Mouse (Mus musculus) ovary, postnatal 14 days (tissue): Measurements from ENCODE around the gene Specc1.

Experiments
- DNase-seq: peaks from one replicate; pipeline ENCODE4 v3.0.0; 2022; ENCODE audit warnings: low spot score

The Specc1 gene

GRCm38 (mm10) chr11:61968875-61969274, 12.3 kb downstream of the Specc1 start:
- no peak for DNase-seq

DNA sequence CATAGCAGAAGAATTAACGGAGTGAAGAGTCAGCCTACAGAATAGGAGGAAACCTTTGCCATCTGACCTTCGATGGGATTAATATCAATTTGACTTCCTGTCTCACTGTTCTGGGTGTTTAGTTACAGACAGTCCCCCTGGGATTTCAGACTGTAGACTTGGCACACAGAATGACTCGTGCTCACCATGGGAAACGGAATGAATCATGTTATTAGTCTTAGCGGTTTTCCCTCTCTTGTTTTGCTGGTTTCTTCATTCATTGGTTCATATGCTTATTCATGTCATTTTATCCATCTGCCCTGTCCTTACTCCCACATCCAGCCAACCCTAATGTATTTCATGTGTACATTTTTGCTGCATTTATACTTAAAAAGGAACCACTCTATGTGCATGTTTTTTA, 14.3 kb downstream of the Specc1 start:
- DNase-seq: no peak

DNA sequence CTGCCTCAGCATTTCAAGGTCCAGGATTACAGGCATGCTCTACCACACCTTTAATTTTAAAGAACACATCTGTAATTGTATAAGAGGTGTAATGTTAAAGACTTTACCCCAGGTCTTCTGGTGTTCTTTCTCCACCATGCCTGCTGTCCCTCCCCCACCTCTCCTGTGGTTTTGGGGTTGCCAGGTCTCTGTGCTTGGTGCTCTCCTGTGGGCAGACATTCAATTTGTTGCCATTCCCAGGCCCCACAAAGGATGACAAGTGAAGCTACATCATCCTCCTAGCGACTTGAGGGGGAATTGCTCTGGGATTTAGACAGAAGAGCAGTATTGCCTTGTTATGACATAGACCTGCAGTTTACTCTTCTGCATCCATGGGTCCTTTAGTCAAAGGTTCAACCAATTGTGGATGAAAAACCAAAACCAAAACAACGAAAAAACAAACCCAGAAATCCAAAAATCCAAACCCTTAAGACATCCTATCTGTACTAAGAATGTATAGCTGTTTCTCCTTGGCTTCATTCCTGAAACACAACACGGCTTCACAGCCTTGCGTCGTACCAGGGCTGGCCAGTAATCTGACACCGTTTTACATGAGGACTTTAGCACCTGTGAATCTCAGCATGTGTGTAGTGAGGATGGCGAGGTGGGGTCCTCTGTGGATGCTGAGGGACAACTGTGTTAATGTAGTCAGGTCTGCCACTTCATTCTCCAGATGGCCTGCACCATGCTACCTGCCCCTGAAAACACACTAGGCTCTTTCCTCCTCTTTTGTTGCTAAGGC, 15.1 kb downstream of the Specc1 start:
- no peak for DNase-seq

DNA sequence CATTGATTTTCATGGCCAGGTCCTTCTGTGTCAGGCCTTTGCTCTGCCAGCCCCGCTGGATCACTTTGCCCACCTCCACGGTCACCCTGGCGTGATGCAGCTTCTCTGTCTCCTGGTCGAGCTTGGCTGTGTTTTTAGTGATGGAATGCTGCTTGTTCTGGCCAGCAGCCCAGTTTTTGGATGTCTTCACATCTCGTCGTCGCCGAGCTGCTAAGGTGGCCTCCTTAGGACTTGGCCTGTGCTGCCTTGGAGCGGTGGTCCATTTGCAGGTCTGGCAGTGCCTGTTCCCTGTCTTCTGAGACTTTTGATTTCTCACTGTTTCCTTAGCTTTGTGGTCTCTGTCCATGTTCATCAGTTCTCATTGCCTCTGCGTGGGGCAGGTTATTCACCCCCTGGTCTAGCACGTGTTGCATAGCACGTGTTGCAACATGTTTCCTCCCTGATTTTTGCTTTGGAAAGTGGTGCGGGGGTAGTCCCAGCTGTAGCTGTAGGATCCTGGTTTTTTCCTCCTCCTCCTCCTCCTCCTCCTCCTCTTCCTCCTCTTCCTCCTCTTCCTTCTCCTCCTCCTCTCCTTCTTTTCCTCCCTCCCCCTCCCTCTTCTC, 17.6 kb downstream of the Specc1 start:
- DNase-seq: no peak

DNA sequence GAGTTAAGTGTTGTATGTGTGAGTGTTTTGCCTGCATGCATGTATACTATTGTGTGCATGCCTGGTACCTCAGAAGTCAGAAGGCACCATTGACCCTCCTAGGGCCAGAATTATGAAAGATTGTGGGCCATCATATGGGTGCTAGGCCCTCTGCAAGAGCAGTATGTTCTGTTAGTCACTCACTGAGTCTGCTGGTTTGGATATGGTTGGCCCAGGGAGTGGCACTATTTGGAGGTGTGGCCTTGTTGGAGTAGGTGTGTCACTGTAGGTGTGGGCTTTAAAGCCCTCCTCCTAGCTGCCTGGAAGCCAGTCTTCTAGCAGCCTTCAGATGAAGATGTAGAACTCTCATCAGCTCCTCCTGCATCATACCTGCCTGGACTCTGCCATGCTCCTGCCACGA, 19.2 kb downstream of the Specc1 start:
- DNase-seq: no peak

DNA sequence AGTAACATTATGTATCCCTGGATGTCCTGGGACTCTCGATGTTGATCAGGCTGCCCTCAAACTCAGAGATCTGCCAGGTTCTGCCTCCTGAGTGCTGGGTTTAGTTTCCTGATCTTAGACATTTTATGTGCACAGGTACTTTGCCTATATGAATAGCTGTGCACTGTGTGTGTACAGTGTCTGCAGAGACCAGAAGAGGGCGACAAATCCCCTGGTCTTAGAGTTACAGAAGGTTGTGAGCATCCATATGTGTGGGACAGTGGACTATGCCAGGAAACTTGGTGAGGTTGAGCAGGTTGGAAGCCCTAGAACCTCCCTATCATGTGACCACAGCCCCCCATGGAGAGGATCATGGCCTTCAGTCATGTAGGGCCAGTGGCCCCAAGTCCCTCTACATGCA, 24.7 kb downstream of the Specc1 start:
- no peak for DNase-seq

GRCm38 (mm10) chr11:61982828-61983227, 26.3 kb downstream of the Specc1 start:
- DNase-seq: no peak

DNA sequence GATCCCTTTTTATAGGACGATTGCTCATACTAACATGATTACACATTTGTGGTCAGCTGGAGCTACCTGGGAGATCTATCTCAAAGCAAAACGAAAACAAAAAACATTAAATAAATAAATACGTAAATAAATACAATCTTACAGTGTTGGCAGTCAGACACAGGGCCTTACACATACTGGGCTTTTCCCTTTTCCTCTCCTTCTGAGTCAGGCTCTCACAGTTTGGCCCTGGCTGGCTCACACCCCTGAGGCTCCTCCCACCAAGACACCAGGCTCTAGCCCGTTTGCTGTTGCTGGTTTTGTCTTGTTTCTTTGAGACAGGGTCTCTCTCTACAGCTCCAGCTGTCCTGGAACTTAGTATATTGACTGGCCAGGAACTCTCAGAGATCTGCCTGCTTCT, 30.4 kb downstream of the Specc1 start:
- no peak for DNase-seq

- DNase-seq: no peak
Observed at GRCm38 (mm10) chr11:61989647-61990046, 33.1 kb downstream of the Specc1 start.

DNA sequence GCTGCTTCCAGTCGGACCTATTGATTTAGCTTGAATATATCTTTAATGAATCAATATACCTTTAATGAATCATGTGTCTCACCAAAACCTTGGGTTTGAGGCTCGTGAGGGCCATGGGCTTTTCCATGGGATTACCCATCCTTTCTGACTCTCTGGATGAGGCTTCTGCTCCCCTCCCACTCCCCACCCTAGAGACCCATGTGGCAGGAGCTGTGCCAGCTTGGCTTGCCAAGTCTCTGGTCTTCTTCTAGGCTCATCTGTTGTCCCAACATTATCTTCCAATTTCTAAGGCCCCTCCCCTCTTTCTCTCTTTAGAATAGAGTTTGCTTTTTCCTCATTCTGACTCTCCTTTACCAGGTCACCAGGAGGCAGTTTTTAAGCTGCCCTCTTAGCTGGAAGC, 35.0 kb downstream of the Specc1 start:
- DNase-seq: no peak

DNA sequence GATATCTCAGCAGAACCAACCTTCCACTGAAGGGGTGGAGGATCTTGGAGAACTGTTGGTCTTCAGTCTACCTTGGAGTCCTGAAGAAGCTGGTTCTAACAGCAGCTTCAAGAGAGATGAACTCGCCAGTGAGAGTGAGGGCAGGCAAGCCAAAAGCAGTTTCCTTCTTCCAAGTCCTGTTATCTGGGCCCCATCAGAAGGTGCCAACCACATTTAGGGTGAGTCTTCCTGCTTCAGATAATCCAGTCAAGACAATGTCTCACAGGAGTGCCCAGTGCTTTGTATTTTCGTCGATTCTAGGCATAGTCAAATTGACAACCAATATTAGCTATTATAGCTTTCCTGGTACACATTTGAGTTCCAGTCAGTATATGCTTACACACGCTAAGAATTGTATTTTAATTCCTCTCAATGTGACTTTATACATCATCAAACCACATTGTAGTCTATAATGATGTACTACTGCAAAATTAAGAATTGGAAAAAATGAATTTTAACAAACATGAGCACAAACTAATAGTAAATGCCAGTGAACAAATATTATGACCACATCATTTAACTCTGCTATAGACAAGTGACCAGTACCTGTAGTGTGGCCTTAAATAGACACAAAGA, 36.2 kb downstream of the Specc1 start:
- no peak for DNase-seq

DNA sequence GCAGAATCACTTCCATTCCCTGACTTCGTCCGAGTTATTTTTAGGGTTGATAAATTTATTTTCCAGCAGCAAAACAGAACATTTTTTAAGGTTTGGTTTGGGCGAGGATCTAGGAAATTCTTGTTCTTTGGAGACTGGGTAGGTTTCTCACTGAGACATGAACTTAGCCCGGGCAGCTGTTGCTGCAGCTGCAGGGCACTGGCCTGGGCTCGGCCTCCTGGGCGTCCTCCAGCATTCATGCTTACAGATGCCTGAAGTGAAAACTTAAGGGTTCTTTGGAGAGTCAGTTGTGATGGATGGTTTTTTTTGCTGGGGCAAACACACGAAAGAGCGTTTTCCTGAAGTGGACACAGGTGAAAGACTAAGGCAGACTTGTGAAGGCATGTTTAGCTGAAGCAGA, 42.9 kb downstream of the Specc1 start:
- DNase-seq: no peak

DNA sequence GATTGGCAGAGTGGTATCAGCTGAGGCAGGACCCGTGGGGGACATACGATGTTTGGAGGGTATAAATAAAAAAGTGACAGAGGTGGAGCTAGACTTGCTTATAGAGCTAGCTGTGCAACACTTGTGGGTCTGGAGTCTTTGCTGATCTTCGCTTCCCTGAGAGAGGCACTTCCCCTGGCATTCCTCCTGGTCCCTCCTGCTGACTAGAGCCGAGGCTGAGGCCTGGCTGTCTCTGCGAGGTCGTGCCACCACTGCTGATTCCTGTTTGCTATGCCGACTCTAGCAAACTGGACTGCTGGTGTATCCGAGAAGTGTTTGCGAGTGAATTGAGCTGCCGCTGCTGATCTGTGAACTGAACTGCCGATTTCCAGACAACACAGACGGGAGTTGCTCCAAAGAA, 43.5 kb downstream of the Specc1 start:
- no peak for DNase-seq

- DNase-seq: no peak
Observed at GRCm38 (mm10) chr11:62001977-62002376, 45.4 kb downstream of the Specc1 start.

- DNase-seq: no peak
Observed at GRCm38 (mm10) chr11:62004881-62005240, 48.3 kb downstream of the Specc1 start.

DNA sequence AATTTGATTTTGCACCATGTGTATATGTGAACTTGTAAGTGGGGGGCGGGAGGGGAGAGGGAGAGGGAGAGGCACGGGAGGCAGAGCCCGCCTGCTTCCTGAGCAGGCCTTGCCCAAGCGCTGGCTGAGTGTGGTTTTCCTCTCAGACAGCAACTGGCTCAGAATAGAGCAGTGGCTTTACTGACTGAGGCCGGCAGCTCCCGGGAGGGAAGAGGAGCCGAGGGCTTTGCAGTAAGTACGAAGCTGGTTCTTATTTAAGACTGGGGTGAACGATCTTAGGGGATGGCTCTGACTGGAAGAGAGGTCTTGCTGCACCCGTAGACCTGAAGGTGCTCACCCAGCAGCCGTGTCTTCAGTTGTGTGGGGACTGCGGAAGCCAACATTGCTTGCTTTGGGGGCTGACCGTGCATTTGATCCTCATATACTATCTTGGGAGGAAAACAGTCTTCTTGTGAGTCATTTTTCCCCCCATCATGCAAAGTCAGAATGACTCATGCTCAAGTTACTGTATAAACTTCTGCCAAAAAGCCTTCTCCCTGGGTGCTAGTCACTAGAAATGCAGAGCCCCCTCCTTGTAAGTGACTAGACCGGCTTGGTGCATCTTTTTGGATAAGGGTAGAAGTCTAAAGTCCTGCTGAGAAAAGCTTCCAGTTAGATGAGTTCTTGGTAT, 48.8 kb downstream of the Specc1 start:
- no peak for DNase-seq

DNA sequence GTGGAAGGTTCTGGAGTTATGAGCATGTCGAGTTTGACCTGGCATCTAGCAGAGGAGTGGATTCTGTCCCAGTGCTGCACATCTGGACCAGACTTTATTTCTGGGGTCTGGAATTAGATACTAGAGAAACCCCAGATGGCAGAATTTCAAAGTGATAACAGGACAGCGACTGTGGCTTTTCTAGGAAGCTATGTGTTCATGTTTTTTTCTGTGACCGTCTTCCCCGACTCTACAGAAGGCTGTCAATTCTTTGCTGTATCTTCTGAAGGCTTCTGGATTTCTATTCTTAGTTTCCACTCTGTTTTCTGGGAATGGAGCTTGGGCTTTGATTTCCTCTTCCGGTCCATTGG, 49.3 kb downstream of the Specc1 start:
- no peak for DNase-seq

DNA sequence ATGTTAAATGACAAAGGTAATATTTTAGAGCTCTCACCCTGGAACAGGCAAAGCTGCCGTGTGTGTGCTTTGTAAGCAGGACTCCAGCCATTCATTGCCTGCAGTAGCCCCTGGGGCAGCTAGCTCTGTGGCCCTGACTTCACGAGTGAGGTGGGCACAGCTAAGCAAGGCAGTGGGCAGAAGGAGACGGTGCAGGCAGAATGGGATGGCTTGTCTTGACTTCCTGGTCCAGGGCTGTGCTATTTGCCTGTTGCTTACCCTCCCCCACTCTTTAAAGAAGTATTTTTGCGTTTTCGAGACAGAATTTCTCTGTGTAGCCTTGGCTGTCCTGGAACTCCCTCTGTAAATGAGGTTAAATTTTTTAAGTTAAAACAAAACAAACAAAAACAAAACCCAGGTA, 50.1 kb downstream of the Specc1 start:
- DNase-seq: no peak

- no peak for DNase-seq
Observed at GRCm38 (mm10) chr11:62007984-62008383, 51.4 kb downstream of the Specc1 start.

GRCm38 (mm10) chr11:62010625-62011231, 54.2 kb downstream of the Specc1 start:
- no peak for DNase-seq

DNA sequence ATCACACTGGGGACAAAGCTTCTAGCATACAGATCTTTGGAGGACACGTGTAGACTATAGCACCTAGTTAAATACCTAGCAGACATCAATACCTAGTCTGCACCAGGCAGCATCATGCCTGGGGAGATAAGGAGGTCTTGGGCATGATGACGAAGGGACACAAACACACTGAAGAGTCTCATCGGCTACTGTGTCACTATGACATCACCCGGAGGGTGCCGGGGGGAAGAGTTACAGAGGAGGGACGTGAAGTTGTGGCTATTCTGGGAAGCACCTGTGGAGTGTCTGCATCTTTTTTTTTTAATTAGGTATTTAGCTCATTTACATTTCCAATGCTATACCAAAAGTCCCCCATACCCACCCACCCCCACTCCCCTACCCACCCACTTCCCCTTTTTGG, 55.5 kb downstream of the Specc1 start:
- DNase-seq: no peak

DNA sequence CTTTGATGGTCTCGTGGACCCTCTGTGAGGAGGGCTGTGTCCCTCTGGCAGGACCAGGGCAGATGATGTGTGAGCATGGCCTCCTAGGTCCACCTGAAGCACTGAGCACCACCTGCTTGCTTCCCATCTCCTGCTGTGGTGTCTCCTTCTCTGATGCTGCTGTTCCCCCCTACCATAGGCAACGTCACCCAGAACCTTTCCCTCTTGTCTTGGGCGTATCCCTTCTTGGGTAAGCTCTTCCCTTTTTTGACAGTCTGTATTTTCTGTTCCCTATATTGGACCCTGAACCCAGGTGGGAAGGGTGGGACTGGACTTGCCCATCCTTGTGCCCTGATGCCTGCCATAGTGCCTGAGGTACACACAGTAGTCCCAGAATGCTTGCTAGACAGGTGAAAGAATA, 56.9 kb downstream of the Specc1 start:
- no peak for DNase-seq
